Mouse (Mus musculus) cerebellum, adult (tissue): ENCODE data around the gene 1700057G04Rik.

Source experiments
- ATAC-seq: cut with Nextera tagmentation; 2 replicates; pipeline ENCODE4 v1.9.2; 2017; ENCODE audit warnings: mild to moderate bottlenecking, moderate library complexity, mixed read lengths; ENCODE audit not compliant: insufficient number of reproducible peaks, low FRiP score, low TSS enrichment

Gene 1700057G04Rik

DNA sequence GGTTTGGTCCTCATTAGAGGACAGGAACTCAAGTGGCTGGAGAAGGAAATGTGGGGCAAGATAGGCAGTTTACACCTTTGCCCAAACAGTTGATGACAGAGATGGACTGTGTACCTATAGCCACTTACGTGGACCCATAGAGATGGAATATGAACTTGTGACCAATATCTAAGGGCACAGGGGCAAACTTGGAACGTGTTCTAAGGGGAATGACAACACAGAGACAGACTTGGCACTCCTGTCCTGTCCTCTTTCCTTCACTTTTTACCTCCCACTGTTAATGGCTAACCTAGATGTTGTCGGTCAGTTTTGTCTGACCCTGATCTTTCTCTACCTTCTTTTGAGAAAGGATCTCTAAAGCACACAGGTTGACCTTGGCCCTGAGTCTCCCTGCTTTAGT lies 74.2 kb downstream of the 1700057G04Rik start:
- ATAC-seq = no peak

DNA sequence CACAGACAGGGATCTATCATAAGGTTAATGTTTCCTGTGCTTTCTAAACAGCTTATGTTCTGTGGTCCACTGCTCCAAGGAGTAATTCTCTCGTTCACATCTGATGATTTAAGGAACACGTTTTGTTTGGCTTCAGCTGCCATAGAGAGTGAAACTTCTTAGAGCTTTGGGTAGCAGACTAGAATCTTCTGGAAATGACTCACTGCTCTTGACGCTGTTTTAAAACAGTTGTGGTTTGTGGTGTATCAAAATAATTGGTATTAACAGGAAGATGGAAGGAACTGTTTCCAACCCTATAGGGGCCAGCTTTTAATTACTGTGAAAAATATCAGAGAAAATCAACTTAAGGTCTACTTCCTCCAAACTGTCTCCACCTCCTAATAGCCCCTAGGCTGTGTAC lies 75.2 kb downstream of the 1700057G04Rik start:
- ATAC-seq = no peak

DNA sequence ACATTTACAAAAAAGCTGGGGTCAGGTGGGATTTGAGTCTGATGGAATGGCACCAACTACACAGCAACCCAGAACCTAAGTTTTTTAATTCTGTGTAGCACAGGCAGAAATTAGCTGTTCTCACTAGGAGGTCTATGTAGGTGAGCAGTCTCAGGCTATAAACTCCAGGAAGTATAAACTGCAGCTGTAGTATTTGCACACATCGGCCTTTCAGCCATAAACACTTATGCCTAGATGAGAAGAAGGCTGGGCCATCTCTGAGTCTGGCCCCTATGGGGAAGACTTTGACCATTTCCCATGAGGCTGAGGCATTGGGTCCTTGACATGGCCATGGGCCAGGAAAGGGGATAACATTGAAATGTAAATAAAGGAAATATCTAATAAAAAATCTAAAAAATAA lies 76.7 kb downstream of the 1700057G04Rik start:
- no peak for ATAC-seq

DNA sequence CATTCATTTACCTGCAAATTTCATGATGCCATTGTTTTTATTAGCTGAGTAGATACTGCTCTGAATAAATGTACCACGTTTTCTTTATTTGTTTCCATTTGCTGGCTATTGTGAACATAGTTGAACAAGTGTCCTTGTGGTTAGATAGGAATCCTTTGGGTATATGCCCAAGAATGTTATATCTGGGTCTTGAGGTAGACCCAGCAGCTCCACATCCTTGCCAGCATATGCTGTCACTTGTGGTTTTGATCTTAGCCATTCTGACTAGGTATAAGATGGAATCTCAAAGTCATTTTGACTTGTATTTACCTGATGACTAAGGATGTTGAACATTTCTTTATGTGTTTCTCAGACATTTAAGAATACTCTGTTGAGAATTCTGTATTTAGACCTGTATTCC lies 77.7 kb downstream of the 1700057G04Rik start:
- ATAC-seq = no peak

DNA sequence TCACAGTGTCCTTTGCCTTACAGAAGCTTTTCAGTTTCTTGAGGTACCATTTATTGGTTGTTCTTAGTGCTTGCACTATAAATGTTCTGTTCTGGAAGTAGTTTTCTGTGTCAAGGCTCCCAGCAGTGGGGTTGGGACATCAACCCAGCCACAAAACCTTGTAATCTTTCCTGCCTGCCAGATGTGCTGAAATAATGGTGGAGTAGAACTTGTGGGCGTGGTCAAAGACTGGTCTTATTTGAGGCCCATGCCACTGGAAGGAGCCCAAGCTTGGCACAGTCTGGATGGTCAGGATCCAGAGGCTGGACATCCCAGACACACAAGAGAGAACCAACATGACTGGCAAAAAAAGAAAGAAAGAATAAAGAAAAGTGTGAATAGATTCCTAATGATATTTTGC lies 78.2 kb downstream of the 1700057G04Rik start:
- no peak for ATAC-seq

DNA sequence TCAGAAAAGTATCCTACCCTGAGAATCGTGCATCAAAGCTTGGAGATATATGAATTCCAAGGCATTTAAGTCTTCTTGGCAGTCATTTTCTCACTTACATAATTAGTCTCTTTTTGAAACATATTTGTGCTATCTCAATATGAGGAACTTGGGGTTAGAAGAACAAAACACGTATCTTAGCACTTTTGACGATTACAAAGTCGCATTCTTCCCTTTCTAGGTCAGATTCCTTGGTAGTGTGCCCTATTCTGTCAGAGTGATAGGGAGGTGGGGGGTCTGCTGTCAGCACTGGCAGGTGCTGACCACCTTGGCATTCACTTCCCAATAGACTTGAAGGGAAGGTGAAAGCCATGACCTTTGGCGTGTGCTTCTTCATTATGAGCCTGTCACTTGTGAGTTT lies 93.5 kb downstream of the 1700057G04Rik start:
- no peak for ATAC-seq
